Mouse (Mus musculus) brain, embryonic 14.5 days (tissue): ENCODE data around the gene Kcnh1. TPM values are rescaled to one million over a fixed set of nuclear protein-coding genes. Genes with fewer than 3 reads are reported as not detected.

Source experiments
- DNase-seq: peaks from one replicate; pipeline ENCODE4 v3.0.0-alpha.2; 2011; ENCODE audit warnings: low read depth
- CTCF ChIP-seq: fragments of 200-500 bp; IDR thresholded peaks from 2 replicates; pipeline ENCODE4 v1.5.1; 2012; ENCODE audit warnings: inconsistent platforms, mild to moderate bottlenecking, moderate library complexity, borderline replicate concordance; ENCODE audit not compliant: insufficient read depth, insufficient read length; ENCODE audit errors: extremely low read depth
- POLR2A ChIP-seq: fragments of 200-500 bp; IDR thresholded peaks from 2 replicates; pipeline ENCODE4 v1.6.1; 2012; ENCODE audit warnings: mild to moderate bottlenecking, inconsistent platforms, borderline replicate concordance; ENCODE audit not compliant: poor library complexity, insufficient read depth, insufficient read length, severe bottlenecking; ENCODE audit errors: extremely low read depth
- polyA plus RNA-seq: library from polyadenylated mRNA; depleted of rRNA; stranded (reverse); fragments of >200 nt; gene quantifications from 2 replicates; pipeline ENCODE4 v1.2.3, GENCODE M21; 2012

Gene Kcnh1
- polyA plus RNA-seq, 1 experiment = 3.3 TPM

- TF ChIP-seq POLR2A = no peak
- no peak for TF ChIP-seq CTCF
Observed at GRCm38 (mm10) chr1:192269911-192270310, 79.3 kb downstream of the Kcnh1 start.

GRCm38 (mm10) chr1:192277801-192278385 lies 87.3 kb downstream of the Kcnh1 start:
- TF ChIP-seq CTCF = no peak
- no peak for TF ChIP-seq POLR2A
- peak; percentile 7 for DNase-seq

More at GRCm38 (mm10) chr1:192269911-192270310, 79.3 kb downstream of the Kcnh1 start:
- DNase-seq = no peak

- no peak for DNase-seq
- no peak for TF ChIP-seq POLR2A
- TF ChIP-seq CTCF = no peak
Observed at GRCm38 (mm10) chr1:192284340-192284739, 93.8 kb downstream of the Kcnh1 start.

GRCm38 (mm10) chr1:192284950-192285349 lies 94.4 kb downstream of the Kcnh1 start:
- DNase-seq = no peak
- no peak for TF ChIP-seq CTCF
- TF ChIP-seq POLR2A = no peak

GRCm38 (mm10) chr1:192288456-192288855 lies 97.9 kb downstream of the Kcnh1 start:
- peak; percentile 28 for DNase-seq
- no peak for TF ChIP-seq POLR2A
- no peak for TF ChIP-seq CTCF

GRCm38 (mm10) chr1:192291286-192291685 lies 100.7 kb downstream of the Kcnh1 start:
- TF ChIP-seq CTCF (no peak), POLR2A (no peak)
- no peak for DNase-seq

- no peak for TF ChIP-seq CTCF
- DNase-seq = no peak
Observed at GRCm38 (mm10) chr1:192293391-192293790, 102.8 kb downstream of the Kcnh1 start.

- TF ChIP-seq POLR2A (no peak), CTCF (no peak)
- no peak for DNase-seq
Observed at GRCm38 (mm10) chr1:192293921-192294320, 103.3 kb downstream of the Kcnh1 start.

- TF ChIP-seq CTCF (no peak), POLR2A (no peak)
- no peak for DNase-seq
Observed at GRCm38 (mm10) chr1:192295243-192295860, 104.8 kb downstream of the Kcnh1 start.

- DNase-seq = no peak
- TF ChIP-seq POLR2A (no peak), CTCF (no peak)
Observed at GRCm38 (mm10) chr1:192295902-192296301, 105.3 kb downstream of the Kcnh1 start.

GRCm38 (mm10) chr1:192297481-192298128 lies 107.0 kb downstream of the Kcnh1 start:
- TF ChIP-seq POLR2A (no peak), CTCF (no peak)
- no peak for DNase-seq

GRCm38 (mm10) chr1:192300417-192300816 lies 109.8 kb downstream of the Kcnh1 start:
- TF ChIP-seq POLR2A = no peak
- TF ChIP-seq CTCF = no peak
- peak; percentile 27 for DNase-seq

GRCm38 (mm10) chr1:192303615-192304014 lies 113.0 kb downstream of the Kcnh1 start:
- no peak for DNase-seq
- no peak for TF ChIP-seq POLR2A
- TF ChIP-seq CTCF = no peak
